ENCODE assay signal across 14 mouse cellular contexts in the genomic region with DNA sequence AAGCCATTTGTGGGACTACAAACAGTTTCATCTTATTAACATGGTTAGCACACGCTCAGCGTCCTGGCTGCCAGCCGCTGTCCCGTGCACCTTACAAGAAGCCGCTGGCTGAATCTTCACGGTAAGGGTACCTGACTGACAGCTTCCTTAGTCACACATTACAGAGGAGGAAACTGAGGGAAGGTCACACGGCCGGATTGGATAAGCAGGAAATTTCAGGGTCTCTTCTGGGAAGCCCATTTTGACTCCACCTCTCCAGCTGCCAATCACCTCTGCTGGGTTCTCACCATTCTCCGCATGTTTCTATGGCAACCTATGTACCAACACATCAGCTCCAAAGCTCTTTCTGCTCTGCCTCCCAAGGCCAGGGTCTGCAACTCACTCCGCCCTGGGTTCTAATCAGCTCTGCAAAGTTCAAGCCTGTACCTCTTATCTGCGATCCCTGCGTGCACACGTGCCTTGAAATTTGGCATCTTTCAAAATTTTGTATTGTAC.
A peak's percentile ranks its signal among the peaks of the same experiment; 100 is the strongest.
DNase-seq lines count a peak whose midpoint lies in the region; ATAC-seq lines count a peak whose summit lies in the region.
"Had no signal": no experiment of that assay in that cellular context is flagged by ENCODE, and none has a peak within 500 bp of the region (broad histone marks: within the 10 kb centered on the region; RNA-seq: fewer than 3 reads in every experiment).

No protein-coding gene starts in this region.

- no peak overlapping the region for H3K27ac ChIP-seq in heart, embryonic 14.5 days (replicated peaks in 1 of 2; ENCODE audit: control insufficient read depth in 1 of 2, insufficient read depth in 1 of 2, low read depth in 2 of 2, low read length in 2 of 2)
- H3K27ac ChIP-seq in forebrain, embryonic 12.5 days = peak overlapping the region; percentile 53; the same call in 1 of the 2 replicates
- H3K27ac ChIP-seq in hindbrain, embryonic 16.5 days (ENCODE audit: low read depth, low read length) = peak overlapping the region; percentile 41
- peak overlapping the region; percentile 74 for H3K27ac ChIP-seq in midbrain, embryonic 16.5 days (ENCODE audit: low read length)
- no peak overlapping the region for H3K27ac ChIP-seq in limb, embryonic 10.5 days
- H3K27ac ChIP-seq: layer of hippocampus, adult 2 months had no signal

- ATAC-seq in heart, embryonic 14.5 days (ENCODE audit: insufficient number of reproducible peaks, insufficient read depth, low FRiP score, low read depth) = 0 out of 2 replicates have a peak, but pooled peaks have one; percentile 15
- peak; percentile 72 for ATAC-seq in forebrain, embryonic 12.5 days (ENCODE audit: low FRiP score)
- peak; percentile 88 for ATAC-seq in hindbrain, embryonic 16.5 days
- ATAC-seq in midbrain, embryonic 16.5 days = peak; percentile 90

- H3K9me3 ChIP-seq in heart, embryonic 14.5 days (ENCODE audit: control insufficient read depth, low read length) = no peaks in the 10 kb centered on the region
- no peaks in the 10 kb centered on the region for H3K9me3 ChIP-seq in forebrain, embryonic 12.5 days
- H3K9me3 ChIP-seq in hindbrain, embryonic 16.5 days (ENCODE audit: control insufficient read depth, low read length) = no peaks in the 10 kb centered on the region
- H3K9me3 ChIP-seq in midbrain, embryonic 16.5 days (replicated peaks; ENCODE audit: control insufficient read depth, low read length, poor library complexity, severe bottlenecking) = no peaks in the 10 kb centered on the region
- no peaks in the 10 kb centered on the region for H3K9me3 ChIP-seq in limb, embryonic 10.5 days (replicated peaks)

- DNase-seq in heart, postnatal 25 days (ENCODE audit: low spot score) = no peak
- no peak for DNase-seq in lung, postnatal 4 days
- no peak for DNase-seq in adrenal gland, adult 8-10 months
- DNase-seq in limb, embryonic 10.5 days (ENCODE audit: low spot score) = no peak
- DNase-seq: cerebellum, adult 9-11 months; heart, postnatal 4 days; lung, postnatal 10 days had no signal

- H3K4me2 ChIP-seq in heart, embryonic 14.5 days (ENCODE audit: low read length) = no peak overlapping the region
- H3K4me2 ChIP-seq in forebrain, embryonic 12.5 days = peak overlapping the region; percentile 24
- H3K4me2 ChIP-seq in hindbrain, embryonic 16.5 days (ENCODE audit: low read length) = peak overlapping the region; percentile 42
- peak overlapping the region; percentile 51 for H3K4me2 ChIP-seq in midbrain, embryonic 16.5 days (ENCODE audit: low read length)
- H3K4me2 ChIP-seq: liver, embryonic 11.5 days had no signal

- WGBS in heart, embryonic 14.5 days = 66% methylated on average over 13 of the region's 13 CpGs
- 57% methylated on average over 13 of the region's 13 CpGs for WGBS in forebrain, embryonic 12.5 days
- WGBS in hindbrain, embryonic 16.5 days = 49% methylated on average over 13 of the region's 13 CpGs
- 32% methylated on average over 13 of the region's 13 CpGs for WGBS in midbrain, embryonic 16.5 days
- 82% methylated on average over 13 of the region's 13 CpGs for WGBS in limb, embryonic 10.5 days

- no peak overlapping the region for H3K4me3 ChIP-seq in heart, embryonic 14.5 days (ENCODE audit: control insufficient read depth in 1 of 2, insufficient read depth in 1 of 2, low read depth in 1 of 2, low read length in 2 of 2)
- H3K4me3 ChIP-seq in forebrain, embryonic 12.5 days (replicated peaks) = no peak overlapping the region
- peak overlapping the region; percentile 19; the same call in 1 of the 2 replicates for H3K4me3 ChIP-seq in hindbrain, embryonic 16.5 days (ENCODE audit: low read length)
- H3K4me3 ChIP-seq in midbrain, embryonic 16.5 days (ENCODE audit: low read depth, low read length) = peak overlapping the region; percentile 24; the same call in 1 of the 2 replicates
- H3K4me3 ChIP-seq in limb, embryonic 10.5 days = no peak overlapping the region
- H3K4me3 ChIP-seq: layer of hippocampus, adult 2 months; myocyte had no signal

- no peaks in the 10 kb centered on the region for H3K27me3 ChIP-seq in heart, embryonic 14.5 days (ENCODE audit: control insufficient read depth, insufficient read depth, low read length)
- no peaks in the 10 kb centered on the region for H3K27me3 ChIP-seq in forebrain, embryonic 12.5 days
- H3K27me3 ChIP-seq in hindbrain, embryonic 16.5 days (replicated peaks; ENCODE audit: control insufficient read depth, insufficient read depth, low read length) = no peaks in the 10 kb centered on the region
- no peaks in the 10 kb centered on the region for H3K27me3 ChIP-seq in midbrain, embryonic 16.5 days (ENCODE audit: control insufficient read depth, insufficient read depth, low read depth, low read length)
- no peaks in the 10 kb centered on the region for H3K27me3 ChIP-seq in limb, embryonic 10.5 days (ENCODE audit: low read depth, poor library complexity, severe bottlenecking)

- H3K9ac ChIP-seq in heart, embryonic 14.5 days (ENCODE audit: low read length) = no peak overlapping the region
- H3K9ac ChIP-seq in forebrain, embryonic 12.5 days = no peak overlapping the region
- H3K9ac ChIP-seq in hindbrain, embryonic 16.5 days (ENCODE audit: low read depth, low read length) = no peak overlapping the region
- H3K9ac ChIP-seq in midbrain, embryonic 16.5 days (ENCODE audit: low read depth, low read length) = peak overlapping the region; percentile 39; the same call in 1 of the 2 replicates

- peaks cover 67% of the 10 kb centered on the region for H3K36me3 ChIP-seq in heart, embryonic 14.5 days (ENCODE audit: control insufficient read depth, insufficient read depth, low read length)
- H3K36me3 ChIP-seq in forebrain, embryonic 12.5 days (replicated peaks) = peaks cover 26% of the 10 kb centered on the region
- peaks cover 6% of the 10 kb centered on the region; the same call in 1 of the 2 replicates for H3K36me3 ChIP-seq in hindbrain, embryonic 16.5 days (ENCODE audit: control insufficient read depth, insufficient read depth, low read length)
- H3K36me3 ChIP-seq in midbrain, embryonic 16.5 days (ENCODE audit: control insufficient read depth, insufficient read depth, low read length) = peaks cover 11% of the 10 kb centered on the region; the same call in 1 of the 2 replicates
- H3K36me3 ChIP-seq in limb, embryonic 10.5 days = peaks cover 42% of the 10 kb centered on the region

- intact Hi-C loops in heart, postnatal 25 days (cut with DNase I) = no loop called here

- peaks cover 4 to 13% of the 10 kb centered on the region in 2 experiments; a peak in 3 of 4 replicates for H3K4me1 ChIP-seq in heart, embryonic 14.5 days (ENCODE audit: control insufficient read depth in 2 of 2, insufficient read depth in 2 of 2, low read length in 2 of 2)
- peaks cover 16% of the 10 kb centered on the region for H3K4me1 ChIP-seq in forebrain, embryonic 12.5 days
- H3K4me1 ChIP-seq in hindbrain, embryonic 16.5 days (ENCODE audit: control insufficient read depth, insufficient read depth, low read depth, low read length) = peaks cover 10% of the 10 kb centered on the region
- peaks cover 15% of the 10 kb centered on the region for H3K4me1 ChIP-seq in midbrain, embryonic 16.5 days (ENCODE audit: control insufficient read depth, insufficient read depth, low read length)
- peaks cover 10% of the 10 kb centered on the region for H3K4me1 ChIP-seq in limb, embryonic 10.5 days

Comparison
In these comparisons a context has a peak if more than half of its experiments do, and no peak if none do; other contexts are left out.
1. ATAC-seq: peak in every context shown above with its lines; median percentile 90 in midbrain, embryonic 16.5 days; 88 in hindbrain, embryonic 16.5 days; 72 in forebrain, embryonic 12.5 days; 15 in heart, embryonic 14.5 days.
2. H3K27ac ChIP-seq: peak in forebrain, embryonic 12.5 days (single experiment), hindbrain, embryonic 16.5 days (single experiment) and midbrain, embryonic 16.5 days (single experiment); none in heart, embryonic 14.5 days (0 of 2) and limb, embryonic 10.5 days (single experiment).
3. H3K4me3 ChIP-seq: peak in hindbrain, embryonic 16.5 days (single experiment) and midbrain, embryonic 16.5 days (single experiment); none in heart, embryonic 14.5 days (0 of 2), forebrain, embryonic 12.5 days (single experiment) and limb, embryonic 10.5 days (single experiment).